Mouse (Mus musculus) erythroblast, adult 5-6 weeks (primary cell): ENCODE measurements around the gene Gm10799. TPM values are rescaled to one million over a fixed set of nuclear protein-coding genes. Genes with fewer than 3 reads are reported as not detected.
A peak's percentile ranks its signal among the peaks of the same experiment; 100 is the strongest.

Source experiments
- ATAC-seq: replicated peaks from 2 replicates; pipeline ENCODE4 v1.8.0; 2016; ENCODE audit warnings: moderate number of reproducible peaks, mild to moderate bottlenecking, moderate TSS enrichment, inconsistent platforms; ENCODE audit not compliant: poor library complexity, low FRiP score, severe bottlenecking
- total RNA-seq, 2 experiments: library from RNA; stranded (forward) in 1 of 2; stranded (reverse) in 1 of 2; fragments of 150-400 nt in 1 of 2; fragments of 200-764, 138-1000 nt in 1 of 2; gene quantifications; 2 replicates each; pipeline versions ENCODE4 v1.2.3 to v1.2.4; 2015 to 2017; ENCODE audit warnings: low replicate concordance in 2 of 2

Gene Gm10799
- total RNA-seq, 2 experiments from 2014 or later = not detected

DNA sequence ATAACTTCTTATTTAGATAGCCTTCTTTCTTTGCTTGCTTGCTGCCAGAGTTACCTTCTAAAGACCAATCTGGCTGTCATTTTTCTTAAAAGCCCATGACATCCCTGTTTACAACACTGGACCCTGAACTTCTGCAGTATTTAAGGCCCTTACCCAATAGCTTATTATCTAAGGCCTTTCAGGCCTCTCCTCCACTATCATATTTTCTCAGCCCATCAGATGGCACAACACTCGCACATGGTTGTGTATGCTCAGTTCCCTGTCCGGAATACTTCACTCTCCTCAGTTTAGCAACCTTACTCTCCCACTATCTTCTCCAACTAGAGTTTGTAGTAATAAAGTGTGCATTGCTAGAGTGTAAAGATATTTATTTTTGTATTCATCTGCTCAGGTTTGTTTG lies 39.3 kb downstream of the Gm10799 start:
- ATAC-seq = peak; percentile 69

DNA sequence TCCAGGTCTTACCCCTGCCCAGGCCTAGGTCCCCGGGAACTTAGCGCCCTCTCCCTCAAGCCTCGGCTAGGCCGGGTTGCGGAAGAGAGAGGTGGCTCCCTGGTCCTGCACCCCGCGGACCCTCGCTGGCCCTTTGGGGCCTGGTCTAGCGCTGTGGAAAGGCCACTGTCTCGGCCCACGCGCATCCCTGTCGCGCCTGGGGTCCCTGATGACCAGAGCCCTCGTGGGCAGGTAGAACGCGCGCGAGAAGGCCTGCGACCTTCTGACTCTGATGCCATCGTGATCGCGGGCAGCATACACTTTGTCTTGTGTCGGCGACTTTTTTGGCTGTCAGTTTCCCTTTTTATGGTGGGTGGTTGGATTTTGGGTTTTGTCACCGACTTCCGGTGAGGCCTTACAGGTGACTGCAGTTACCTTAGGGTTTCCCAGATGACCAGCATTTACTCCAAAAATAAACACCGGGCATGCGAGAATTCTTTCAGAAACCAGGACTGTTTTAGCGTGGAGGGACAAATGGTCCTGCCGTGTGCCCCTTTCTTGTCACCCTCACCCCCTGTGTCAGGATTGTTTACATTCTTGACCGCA lies 40.1 kb downstream of the Gm10799 start, which contains the start of gene 4931422A03Rik:
4931422A03Rik (minus strand) TSS at position 223 of the 585 bp plus-strand sequence.
- ATAC-seq = peak; percentile 45

DNA sequence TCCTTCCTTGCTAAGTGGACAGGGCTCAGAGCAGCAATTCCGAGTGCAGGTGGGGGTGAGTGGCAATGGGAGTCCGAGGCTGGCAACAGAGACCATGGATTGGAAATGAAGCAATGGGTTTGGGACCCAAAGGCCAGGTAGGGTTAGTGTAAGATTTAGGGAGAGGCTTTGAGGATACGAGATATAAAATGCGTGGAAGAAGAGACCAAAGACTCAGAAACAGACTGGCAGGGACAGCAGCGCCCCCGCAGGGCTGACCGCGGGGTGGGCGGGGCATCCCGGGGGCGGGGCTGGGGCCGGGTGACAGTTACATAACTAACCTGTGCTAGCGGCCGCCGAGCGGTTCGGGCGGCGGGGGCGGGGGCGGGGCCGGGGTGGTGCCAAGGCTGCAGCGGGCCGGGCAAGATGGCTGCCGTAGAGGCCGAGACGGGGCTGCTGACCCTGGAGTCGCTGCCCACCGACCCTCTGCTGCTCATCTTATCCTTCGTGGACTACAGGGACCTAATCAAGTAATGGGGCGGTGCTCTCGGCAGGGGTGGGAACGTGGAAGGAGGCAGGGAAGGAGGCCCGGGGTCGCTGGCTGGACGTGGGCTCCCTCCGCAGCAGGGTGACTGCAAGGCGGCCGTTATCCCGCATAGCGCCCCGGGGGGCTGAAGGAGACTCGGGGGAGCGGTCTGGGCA lies 40.8 kb downstream of the Gm10799 start, which contains the start of gene Fbxo3:
Fbxo3 (plus strand) TSS at position 264 of the 681 bp plus-strand sequence.
- ATAC-seq = peak; percentile 80

GRCm38 (mm10) chr2:104024656-104025055 lies 43.7 kb downstream of the Gm10799 start:
- no peak for ATAC-seq

GRCm38 (mm10) chr2:104023096-104023495 lies 45.3 kb downstream of the Gm10799 start:
- no peak for ATAC-seq

Other genes with a start within 250 kb of the Gm10799 start
- gene Lmo2, start 110.6 kb downstream of the Gm10799 start, total RNA-seq (2015; ENCODE audit: low replicate concordance) = 827 TPM in 2 replicates
- gene Lmo2, start 110.6 kb downstream of the Gm10799 start, total RNA-seq (2017; ENCODE audit: low replicate concordance) = 564 and 619 TPM in 2 replicates
- gene Fbxo3, start 40.8 kb downstream of the Gm10799 start, total RNA-seq (2015; ENCODE audit: low replicate concordance) = 97.2 and 111 TPM in 2 replicates
- 115 and 124 TPM in 2 replicates for gene Fbxo3, start 40.8 kb downstream of the Gm10799 start, total RNA-seq (2017; ENCODE audit: low replicate concordance)
- gene 4931422A03Rik, start 40.2 kb downstream of the Gm10799 start, total RNA-seq (2015; ENCODE audit: low replicate concordance) = 6.1 and 10.4 TPM in 2 replicates
- not detected in 2 replicates for gene 4931422A03Rik, start 40.2 kb downstream of the Gm10799 start, total RNA-seq (2017; ENCODE audit: low replicate concordance)
- 1.5 TPM in 1 of 2 replicates, not detected in the other for gene Gm10912, start 2.7 kb downstream of the Gm10799 start, total RNA-seq (2015; ENCODE audit: low replicate concordance)
- 0.26 and 2.8 TPM in 2 replicates for gene Gm10912, start 2.7 kb downstream of the Gm10799 start, total RNA-seq (2017; ENCODE audit: low replicate concordance)
- gene Cd59b, start 1.3 kb upstream of the Gm10799 start, total RNA-seq (2015; ENCODE audit: low replicate concordance) = 15.5 and 54.2 TPM in 2 replicates
- 6.6 and 15.5 TPM in 2 replicates for gene Cd59b, start 1.3 kb upstream of the Gm10799 start, total RNA-seq (2017; ENCODE audit: low replicate concordance)
- gene Cd59a, start 27.3 kb upstream of the Gm10799 start, total RNA-seq (2015; ENCODE audit: low replicate concordance) = 103 and 127 TPM in 2 replicates
- gene Cd59a, start 27.3 kb upstream of the Gm10799 start, total RNA-seq (2017; ENCODE audit: low replicate concordance) = 72.6 and 76.9 TPM in 2 replicates
- gene A930018P22Rik, start 54.2 kb upstream of the Gm10799 start, total RNA-seq (2015; ENCODE audit: low replicate concordance) = not detected in 2 replicates
- gene A930018P22Rik, start 54.2 kb upstream of the Gm10799 start, total RNA-seq (2017; ENCODE audit: low replicate concordance) = not detected in 2 replicates